Mouse (Mus musculus) G1E (cell line): ENCODE results near the gene Clasp2.

Experiments
- CTCF ChIP-seq: IDR thresholded peaks from 2 replicates; pipeline ENCODE4 v1.5.1; 2012; ENCODE audit warnings: low read depth, low read length, inconsistent platforms, mixed read lengths
- TAL1 ChIP-seq: conservative IDR thresholded peaks from 2 replicates; pipeline ENCODE4 v1.6.1; 2012; ENCODE audit warnings: low read depth, low read length, inconsistent platforms, mixed read lengths

DNA sequence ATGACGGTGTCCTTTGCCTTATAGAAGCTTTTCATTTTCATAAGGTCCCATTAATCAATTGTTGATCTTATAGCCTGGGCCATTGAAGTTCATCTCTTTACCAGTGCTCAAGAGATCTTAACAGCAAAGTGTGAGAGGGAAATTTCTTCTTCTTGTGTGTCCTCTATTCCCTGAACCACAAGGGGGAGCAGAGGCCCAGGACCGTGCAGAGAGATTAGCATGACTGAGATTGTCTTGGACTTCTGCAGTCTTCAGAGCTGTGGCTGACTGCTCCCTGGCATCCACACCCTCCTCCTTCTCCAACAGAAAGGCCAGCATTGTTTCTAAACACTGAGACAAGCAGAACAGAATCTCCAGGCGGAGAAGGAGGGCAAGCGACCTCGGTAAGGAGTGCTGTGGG is 22.2 kb upstream of the Clasp2 start:
- TF ChIP-seq CTCF (no peak), TAL1 (no peak)
